1 mouse cellular context compared by ENCODE assay signal in genomic region chr9:58539886-58540285, GRCm38 (mm10).
TF ChIP-seq lines count a peak whose summit lies in the region.

No protein-coding gene starts in this region.

TF ChIP-seq in C2C12, 6 proteins besides CTCF, POLR2A, EP300 and RAD21:
- TF ChIP-seq FOSL1 (IDR thresholded peaks at IDR 0.05; ENCODE audit: insufficient read depth, low read length, poor library complexity, severe bottlenecking), result no peak
- TF ChIP-seq MYOD1 (IDR thresholded peaks at IDR 0.05; ENCODE audit: control insufficient read depth, insufficient read length, low read depth), result no peak
- no peak for TF ChIP-seq CEBPB (IDR thresholded peaks at IDR 0.05; ENCODE audit: low read depth)
- no peak for TF ChIP-seq USF1 (IDR thresholded peaks at IDR 0.05; ENCODE audit: low read depth)
- TF ChIP-seq MYOG (IDR thresholded peaks at IDR 0.05; ENCODE audit: control insufficient read depth, extremely low read depth, insufficient read length), result no peak
